ENCODE assay signal across 8 mouse cellular contexts in genomic region chr16:91484387-91484786, GRCm38 (mm10). TPM values are rescaled to one million over a fixed set of nuclear protein-coding genes. Genes with fewer than 3 reads are reported as not detected.
A peak's percentile ranks its signal among the peaks of the same experiment; 100 is the strongest.
DNase-seq lines count a peak whose midpoint lies in the region; ATAC-seq and TF ChIP-seq lines count a peak whose summit lies in the region.

No protein-coding gene starts in this region.

- no peaks in the 10 kb centered on the region for H3K9me3 ChIP-seq in kidney, postnatal 0 days (replicated peaks; ENCODE audit: low read length)
- no peaks in the 10 kb centered on the region for H3K9me3 ChIP-seq in heart, embryonic 16.5 days (replicated peaks; ENCODE audit: control insufficient read depth, low read length)
- no peaks in the 10 kb centered on the region for H3K9me3 ChIP-seq in midbrain, embryonic 10.5 days (replicated peaks)

- peak overlapping the region; percentile 86 for H3K4me3 ChIP-seq in kidney, postnatal 0 days (replicated peaks; ENCODE audit: low read depth, low read length)
- peak overlapping the region; percentile 96 for H3K4me3 ChIP-seq in heart, embryonic 16.5 days (ENCODE audit: low read length)
- H3K4me3 ChIP-seq in midbrain, embryonic 10.5 days = peak overlapping the region; percentile 91

- H3K36me3 ChIP-seq in kidney, postnatal 0 days (ENCODE audit: insufficient read depth, low read length) = no peaks in the 10 kb centered on the region
- H3K36me3 ChIP-seq in heart, embryonic 16.5 days (ENCODE audit: control insufficient read depth, insufficient read depth) = no peaks in the 10 kb centered on the region
- peaks cover 19% of the 10 kb centered on the region for H3K36me3 ChIP-seq in midbrain, embryonic 10.5 days

- peak overlapping the region; percentile 97 for H3K27ac ChIP-seq in kidney, postnatal 0 days
- H3K27ac ChIP-seq in heart, embryonic 16.5 days (ENCODE audit: low read length) = peak overlapping the region; percentile 97
- peak overlapping the region; percentile 93 for H3K27ac ChIP-seq in midbrain, embryonic 10.5 days (replicated peaks)

- H3K27me3 ChIP-seq in kidney, postnatal 0 days (ENCODE audit: insufficient read depth, low read length) = no peaks in the 10 kb centered on the region
- no peaks in the 10 kb centered on the region for H3K27me3 ChIP-seq in heart, embryonic 16.5 days (ENCODE audit: control insufficient read depth, insufficient read depth, low read length)
- H3K27me3 ChIP-seq in midbrain, embryonic 10.5 days (ENCODE audit: low read depth, poor library complexity, severe bottlenecking) = no peaks in the 10 kb centered on the region

- H3K4me2 ChIP-seq in kidney, postnatal 0 days (ENCODE audit: low read length) = peak overlapping the region; percentile 73
- peak overlapping the region; percentile 84 for H3K4me2 ChIP-seq in heart, embryonic 16.5 days (ENCODE audit: low read depth, low read length)

- WGBS in kidney, postnatal 0 days = 52% methylated on average over 17 of the region's 17 CpGs
- whole genome bisulfite sequencing in heart, embryonic 16.5 days = 51% methylated on average over 17 of the region's 17 CpGs
- 50% methylated on average over 17 of the region's 17 CpGs for WGBS in midbrain, embryonic 10.5 days

- H3K9ac ChIP-seq in kidney, postnatal 0 days (ENCODE audit: low read depth, low read length) = peak overlapping the region; percentile 86; the same call in 1 of the 2 replicates
- H3K9ac ChIP-seq in heart, embryonic 16.5 days (ENCODE audit: low read length) = peak overlapping the region; percentile 99

- no peak for DNase-seq in kidney, postnatal 0 days (ENCODE audit: low spot score)
- DNase-seq in kidney, postnatal 10 days = no peak
- DNase-seq in midbrain, embryonic 10.5 days (ENCODE audit: low spot score) = peak; percentile 19
- DNase-seq in adrenal gland, adult 2 months = no peak
- DNase-seq in ovary, adult 18-20 months (ENCODE audit: low spot score) = no peak
- DNase-seq in thymus, adult 18-20 months = no peak

- peaks cover 6% of the 10 kb centered on the region for H3K4me1 ChIP-seq in kidney, postnatal 0 days (replicated peaks; ENCODE audit: insufficient read depth, low read length)
- peaks cover 14% of the 10 kb centered on the region for H3K4me1 ChIP-seq in heart, embryonic 16.5 days (ENCODE audit: control insufficient read depth, insufficient read depth, low read length)
- peaks cover 19% of the 10 kb centered on the region for H3K4me1 ChIP-seq in midbrain, embryonic 10.5 days

- TF ChIP-seq CTCF in kidney, postnatal 0 days (IDR thresholded peaks at IDR 0.05; ENCODE audit: low read depth) = no peak

- ATAC-seq in kidney, postnatal 0 days (replicated peaks; ENCODE audit: low FRiP score, low read depth) = no peak
- ATAC-seq in common myeloid progenitor, adult 5-6 weeks (replicated peaks; ENCODE audit: low read depth, poor library complexity, severe bottlenecking) = 0 out of 2 replicates have a peak, but pooled peaks have one; percentile 1
- ATAC-seq in heart, embryonic 16.5 days (replicated peaks; ENCODE audit: extremely low read depth, insufficient read depth, low FRiP score) = no peak

RNA-seq across cellular contexts. Expression of gene Ifnar1, which starts 0.7 kb away (rescaled TPM):
- 33.5 and 37.1 TPM in 2 replicates for polyA plus RNA-seq in kidney, postnatal 0 days (2015; fragmentation: Nextera tagmentation; extraction: Ambion mirVana)
- 34.6 and 43.3 TPM in 2 replicates for total RNA-seq in common myeloid progenitor, adult 5-6 weeks (2017)
- 40.9 and 41.1 TPM in 2 replicates for polyA plus RNA-seq in heart, embryonic 16.5 days (2015; fragmentation: Nextera tagmentation; extraction: Ambion mirVana)
- 52.0 and 55.8 TPM in 2 replicates for polyA plus RNA-seq in midbrain, embryonic 10.5 days (2016; fragmentation: Nextera tagmentation; extraction: Ambion mirVana)
- 10 to 100 TPM; 66.1 to 71.3 TPM for total RNA-seq in adrenal gland, adult 2 months (2021)
- polyA plus RNA-seq in adrenal gland, adult 2 months (2012; rRNA removed) = 10.9 and 11.3 TPM in 2 replicates
